Mouse (Mus musculus) gastrocnemius, postnatal 14 days (tissue): ENCODE measurements around the gene Ttc32. TPM values are rescaled to one million over a fixed set of nuclear protein-coding genes. Genes with fewer than 3 reads are reported as not detected.
A peak's percentile ranks its signal among the peaks of the same experiment; 100 is the strongest.
"Not testable (repeated sequence)": the region's sequence is repeated elsewhere in the genome, so short reads cannot be mapped to it uniquely, and the experiment has no call there.

Experiments
- DNase-seq: peaks from one replicate; pipeline ENCODE4 v3.0.0; 2021; ENCODE audit warnings: mixed read lengths
- intact Hi-C: fragments of 180-260 bp; cut with DNase I; formaldehyde crosslinking; loops from one replicate; pipeline ENCODE4 v1.15.1; 2025; ENCODE audit warnings: low total_unique reads
- long read RNA-seq, 2 experiments: library from polyadenylated mRNA; stranded (forward); transcript quantifications; one replicate each; pipeline ENCODE4 v2.0.0; 2021
- total RNA-seq, 2 experiments: library from RNA; stranded (reverse); gene quantifications; 2 replicates each; pipeline ENCODE4 v1.2.3; 2021

Ttc32 gene
- 10 to 100 TPM; 14.5 to 16.7 TPM for total RNA-seq
- long read RNA-seq, experiment 1, transcript Ttc32-201 (3 exons, 1,000 nt), result major isoform, 12 of 14 reads
- long read RNA-seq, experiment 1, partial matches to known transcripts, result 1 of 14 reads
- long read RNA-seq, experiment 1, other reads (novel, unspliced or antisense), result 1 of 14 reads
- long read RNA-seq, experiment 2, transcript Ttc32-201 (3 exons, 1,000 nt), result major isoform, 15 of 16 reads
- long read RNA-seq, experiment 2, partial matches to known transcripts, result 0 of 16 reads
- long read RNA-seq, experiment 2, other reads (novel, unspliced or antisense), result 1 of 16 reads

DNA sequence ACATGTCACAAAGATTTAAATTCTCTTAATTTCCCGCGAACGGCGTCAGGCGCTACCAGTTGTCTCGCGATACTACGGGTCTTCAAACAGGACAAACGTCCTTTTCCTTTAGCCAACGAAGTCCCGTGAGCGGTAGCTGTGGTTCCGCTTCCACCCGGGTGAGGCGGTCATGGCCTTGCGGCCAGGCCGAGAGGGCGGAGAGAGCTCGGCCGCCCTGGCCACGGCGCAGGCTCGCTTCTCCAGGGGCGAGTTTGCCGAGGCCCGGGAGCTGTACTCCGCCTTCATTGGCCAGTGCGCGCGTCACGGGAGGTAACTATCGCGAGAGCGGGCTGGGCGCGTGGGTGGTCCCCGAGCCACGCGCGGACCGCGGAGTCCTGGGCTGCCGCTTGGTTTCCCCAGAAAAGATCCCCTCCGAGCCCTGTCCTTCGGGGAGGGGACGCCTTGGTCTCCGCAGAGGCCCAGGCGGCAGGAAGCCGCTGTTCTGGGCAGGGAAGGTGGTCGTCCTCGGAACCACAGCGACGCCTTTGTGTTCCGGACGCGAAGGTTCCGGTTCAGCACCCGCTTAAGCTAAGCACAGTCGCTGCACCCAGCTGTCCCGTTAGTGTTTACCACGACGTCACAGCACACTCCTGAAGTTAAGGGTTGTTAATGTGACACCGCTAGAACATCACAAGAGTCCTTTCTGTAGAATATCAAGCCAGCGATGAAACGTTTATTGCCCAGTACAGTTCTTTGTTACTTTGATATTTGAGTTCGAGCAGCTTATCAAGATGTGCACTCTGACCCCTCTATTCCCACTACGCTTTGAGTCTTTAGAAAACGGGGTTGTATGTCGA lies at the start of gene Ttc32:
Gene Ttc32, plus strand, starts transcription at position 110 of the 836 bp plus-strand sequence.
- intact Hi-C loops, result no loop called here

DNA sequence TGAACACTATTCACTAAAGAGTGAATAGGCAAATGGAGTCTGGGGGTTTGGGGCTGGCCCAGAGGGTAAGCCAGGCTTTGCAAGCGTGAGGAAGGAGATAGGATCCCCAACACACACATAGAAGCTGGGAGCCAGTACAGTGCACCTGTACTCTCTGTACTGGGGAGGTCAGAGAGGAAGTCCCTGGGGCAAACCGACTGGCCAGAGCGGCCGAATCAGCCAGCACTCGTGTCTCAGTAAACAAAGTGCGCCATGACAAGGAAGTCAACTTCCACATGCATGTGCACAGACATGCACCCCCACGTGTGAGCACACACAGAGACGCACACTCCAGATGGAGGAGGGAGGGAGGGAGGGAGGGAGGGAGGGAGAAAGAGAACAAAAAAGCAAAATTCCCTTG lies 36.6 kb upstream of the Ttc32 start:
- intact Hi-C loops, result no loop called here
- no peak for DNase-seq

More for the DNA sequence above, at the start of gene Ttc32:
- DNase-seq, result peak; percentile 95

DNA sequence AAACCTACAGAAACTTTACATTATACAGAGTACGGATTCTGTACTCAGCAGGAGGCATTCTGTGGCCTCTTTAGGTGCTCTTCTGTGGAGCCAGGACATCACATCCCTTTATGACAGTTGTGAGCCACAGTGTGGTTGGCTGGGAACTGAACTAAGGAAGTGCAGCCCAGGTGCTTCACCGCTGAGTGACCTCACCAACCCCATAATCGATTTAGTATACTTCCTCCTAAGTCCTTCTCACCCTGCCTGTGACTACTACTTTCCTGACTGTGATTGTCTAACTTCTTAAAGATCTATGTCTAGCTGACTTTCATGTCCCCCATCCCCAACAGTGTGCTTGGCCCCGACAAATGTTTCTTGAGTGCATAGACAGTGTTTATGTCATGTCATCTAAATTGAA lies 31.5 kb upstream of the Ttc32 start:
- intact Hi-C loops, result no loop called here
- DNase-seq, result no peak

DNA sequence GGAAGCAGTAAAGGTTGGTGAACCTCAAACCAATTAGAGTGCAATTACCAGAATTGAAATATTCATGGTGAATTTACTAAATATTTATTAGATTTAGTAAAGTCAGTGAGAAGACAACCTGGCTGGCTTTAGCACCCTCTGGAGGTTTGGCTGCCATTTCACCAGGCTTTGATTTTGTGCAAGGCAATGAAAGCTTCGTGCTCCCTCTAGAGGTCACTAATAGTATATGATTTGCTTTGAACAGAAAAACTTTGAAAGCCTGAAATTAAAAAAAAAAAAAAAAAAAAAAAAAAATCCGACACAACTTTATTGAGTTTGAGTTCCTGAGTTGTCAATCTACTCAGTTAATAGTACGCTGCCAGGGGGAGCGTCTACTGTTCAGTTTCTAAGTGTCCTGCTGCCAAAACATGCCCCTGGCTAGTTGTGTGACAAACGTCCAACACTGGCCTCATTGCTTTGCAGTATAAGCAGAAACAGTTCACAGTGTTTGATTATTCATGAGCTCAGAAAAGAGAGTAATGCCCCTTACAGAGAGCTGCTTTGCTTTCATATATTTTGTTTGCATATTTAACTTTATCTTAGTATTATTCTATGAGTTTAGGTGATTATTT lies 27.7 kb upstream of the Ttc32 start:
- intact Hi-C loops, result loop anchor here (5.0 to 10.0 kb wide), 2 partner anchors 110 to 237 kb away; no protein-coding TSS in a partner anchor
- DNase-seq, result peak; percentile 58

DNA sequence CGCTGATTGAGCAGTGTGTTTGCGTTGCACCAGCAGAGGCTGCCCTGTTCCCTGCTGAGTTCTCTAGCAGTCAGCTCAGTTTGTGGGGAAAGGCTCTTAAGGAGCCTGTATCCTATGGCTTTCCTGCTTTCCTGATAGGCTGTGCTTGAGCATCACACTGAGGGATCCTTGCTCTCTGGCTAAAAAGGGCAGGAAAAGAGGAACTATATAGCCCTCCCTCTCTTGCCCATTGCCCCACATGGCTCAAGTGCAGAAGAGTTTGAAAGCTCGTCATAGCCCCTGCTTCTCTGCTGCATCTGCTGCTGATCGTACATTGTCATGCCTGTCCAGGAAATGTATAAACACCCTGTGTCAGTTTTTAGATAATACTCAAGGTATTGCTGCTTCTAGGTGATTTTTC lies 22.7 kb upstream of the Ttc32 start:
- DNase-seq, result no peak
- intact Hi-C loops, result loop anchor here (10.0 kb wide), 1 partner anchor 242 kb away; no protein-coding TSS in a partner anchor

DNA sequence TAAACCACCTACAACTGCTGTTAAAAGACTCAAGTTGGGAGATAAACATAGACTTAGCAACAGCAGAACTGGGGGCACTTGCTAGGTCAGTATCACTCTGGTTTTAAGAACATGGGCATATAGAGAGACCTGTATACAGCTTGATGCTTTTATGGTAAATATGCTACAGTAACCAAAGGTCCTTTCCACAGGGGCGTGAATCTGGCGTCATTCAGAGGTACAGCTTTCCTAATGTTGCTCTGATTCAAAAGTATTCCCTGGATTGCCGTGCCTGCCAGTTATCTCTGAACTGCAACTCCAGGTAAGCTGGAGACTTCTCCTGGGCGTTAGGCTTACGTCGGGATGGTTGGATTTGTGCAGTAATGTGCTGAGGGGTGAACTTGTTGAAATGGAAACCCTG lies 22.0 kb upstream of the Ttc32 start:
- intact Hi-C loops, result loop anchor here (10.0 kb wide), 1 partner anchor 243 kb away; no protein-coding TSS in a partner anchor
- no peak for DNase-seq

DNA sequence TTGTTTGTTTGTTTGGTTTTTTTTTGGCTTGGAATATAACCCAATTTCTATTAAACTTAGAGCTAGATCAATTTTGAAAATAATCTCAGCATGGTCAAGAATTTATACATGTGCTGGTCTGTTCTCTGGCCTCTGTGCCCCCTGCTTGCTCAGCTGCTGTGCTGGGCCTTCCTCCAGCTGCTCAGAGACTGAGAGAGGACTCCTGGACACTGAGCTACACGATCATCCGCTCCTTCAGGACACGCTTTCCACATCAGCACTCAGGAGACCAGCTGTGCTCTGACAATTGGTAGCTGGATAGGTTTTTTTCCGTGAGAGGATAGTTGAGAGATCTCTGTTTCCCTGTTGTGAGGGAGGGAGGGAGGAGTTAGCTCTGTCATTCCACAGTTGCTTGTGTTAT lies 19.5 kb upstream of the Ttc32 start:
- DNase-seq, result no peak
- intact Hi-C loops, result no loop called here

DNA sequence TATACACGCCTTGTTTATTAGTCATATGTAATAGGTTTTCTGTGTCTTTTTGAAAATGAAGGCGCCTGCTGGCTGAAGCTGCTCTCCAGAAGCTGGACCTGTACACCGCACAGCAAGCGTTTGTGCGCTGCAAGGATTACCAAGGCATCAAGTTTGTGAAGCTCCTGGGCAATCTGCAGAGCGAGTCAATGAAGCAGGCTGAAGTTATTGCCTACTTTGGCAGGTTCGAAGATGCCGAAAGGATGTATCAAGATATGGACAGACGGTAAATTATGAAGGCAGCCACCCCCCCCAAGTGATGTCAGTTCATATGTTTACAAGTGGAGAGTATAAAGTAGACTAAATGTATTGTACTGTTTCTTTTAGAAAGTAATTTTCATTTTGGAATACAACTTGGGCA lies 13.4 kb upstream of the Ttc32 start:
- no peak for DNase-seq
- intact Hi-C loops, result no loop called here

DNA sequence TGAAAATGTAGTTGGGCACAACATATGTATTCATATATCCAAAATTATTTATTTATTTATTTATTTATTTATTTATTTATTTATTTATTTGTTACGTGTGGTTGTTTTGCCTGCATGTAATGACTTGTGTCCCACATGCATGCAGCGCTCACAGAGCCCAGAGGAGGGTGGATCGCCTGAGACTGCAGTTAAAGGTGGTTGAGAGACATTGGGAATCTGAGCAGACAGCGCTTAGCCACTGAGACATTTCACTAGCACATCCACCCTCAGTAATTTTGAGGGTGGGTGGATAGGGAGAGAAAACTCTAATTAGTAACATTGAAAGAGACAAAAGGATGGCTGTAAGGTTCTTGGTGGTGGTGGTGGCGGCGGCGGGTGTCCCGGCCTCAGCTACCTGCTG lies 9.4 kb upstream of the Ttc32 start:
- intact Hi-C loops, result no loop called here
- DNase-seq, result no peak

DNA sequence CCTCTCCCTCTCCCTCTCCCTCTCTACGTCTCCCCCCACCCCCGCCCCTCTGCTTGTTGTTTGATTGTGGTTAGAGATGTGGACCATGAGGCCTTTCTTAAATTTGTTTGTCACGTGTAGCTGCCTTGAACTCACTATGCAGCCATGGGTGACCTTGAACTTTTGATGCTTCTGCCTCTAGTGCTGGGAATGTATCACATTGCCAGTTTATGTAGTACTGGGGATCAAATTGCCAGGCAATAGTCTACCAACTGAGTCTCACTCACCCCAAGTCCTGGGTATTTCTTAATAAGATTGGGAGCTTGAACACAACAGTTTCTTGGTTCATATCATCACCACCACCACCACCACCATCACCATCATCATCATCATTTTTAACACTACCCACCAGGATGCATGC lies 8.8 kb upstream of the Ttc32 start:
- intact Hi-C loops, result no loop called here
- no peak for DNase-seq

DNA sequence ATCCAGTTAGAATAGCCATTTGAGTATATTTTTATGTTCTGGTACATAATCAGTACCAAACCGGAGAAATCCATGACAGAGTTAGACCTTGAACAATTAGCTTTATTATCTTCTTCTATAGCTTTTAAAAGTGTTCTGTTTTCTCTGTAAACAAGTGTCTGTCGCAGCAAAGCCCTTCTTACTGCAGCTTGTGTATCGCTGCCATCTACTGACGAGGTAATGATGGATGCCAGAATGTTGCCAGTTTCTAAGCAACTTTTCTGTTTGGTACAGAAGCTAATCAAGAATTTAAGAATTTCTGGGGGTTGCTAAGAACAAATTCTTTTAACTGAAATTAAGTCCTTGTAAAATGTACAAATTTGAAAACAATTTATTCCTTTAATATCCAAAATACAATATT lies 6.8 kb upstream of the Ttc32 start:
- DNase-seq, result no peak
- intact Hi-C loops, result no loop called here

DNA sequence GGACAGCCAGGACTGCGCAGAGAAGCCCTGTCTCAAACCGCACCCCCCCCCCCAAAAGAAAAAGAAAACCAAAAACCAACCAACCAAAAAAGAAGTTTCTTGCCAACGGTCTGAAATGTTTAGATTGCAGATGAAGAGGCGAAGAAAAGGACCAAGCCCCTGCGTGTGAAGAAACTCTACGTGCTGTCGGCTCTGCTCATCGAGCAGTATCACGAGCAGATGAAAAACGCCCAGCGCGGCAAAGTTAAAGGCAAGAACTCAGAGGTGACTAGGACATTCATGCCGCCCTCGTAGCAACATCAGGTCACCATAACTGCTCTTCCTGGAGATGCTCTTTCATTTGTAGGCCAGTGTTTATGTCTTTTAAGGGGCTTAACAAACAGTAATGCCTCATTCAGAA lies 5.7 kb upstream of the Ttc32 start:
- DNase-seq, result no peak
- intact Hi-C loops, result no loop called here

DNA sequence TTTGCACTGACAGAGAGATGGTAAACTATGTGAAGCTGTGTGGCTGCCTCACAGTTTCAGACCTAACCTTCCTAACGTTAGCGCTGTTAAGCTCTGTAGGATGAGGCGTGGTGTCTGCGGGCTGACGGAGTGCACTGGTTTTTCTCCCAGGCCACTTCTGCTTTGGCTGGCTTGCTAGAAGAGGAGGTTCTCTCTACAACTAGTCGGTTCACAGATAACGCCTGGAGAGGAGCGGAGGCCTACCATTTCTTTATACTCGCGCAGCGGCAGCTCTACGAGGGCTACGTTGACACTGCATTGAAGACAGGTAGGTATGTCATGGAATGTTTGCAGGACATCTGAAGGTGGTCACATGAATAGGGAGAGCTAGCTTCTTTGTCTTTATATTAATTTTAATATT lies 5.1 kb upstream of the Ttc32 start:
- DNase-seq, result no peak
- intact Hi-C loops, result no loop called here

DNA sequence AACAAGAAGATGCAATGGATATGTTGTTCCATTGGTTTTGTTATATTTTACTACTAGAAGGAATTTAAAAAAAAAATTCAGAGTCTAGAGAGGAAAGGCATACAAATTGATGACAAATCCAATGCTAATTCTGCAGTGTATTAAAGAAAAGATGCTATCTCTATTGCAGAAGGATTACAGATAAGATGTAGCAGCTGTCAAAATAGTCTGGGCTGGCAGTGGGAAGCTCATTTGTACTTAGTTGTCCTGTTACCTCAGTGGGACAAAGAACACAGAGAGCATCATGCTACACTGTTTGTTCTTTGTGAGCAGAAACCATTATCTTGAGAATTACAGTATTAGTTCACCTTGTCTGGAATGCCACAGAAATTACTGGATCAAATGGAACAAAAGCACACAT lies 3.0 kb upstream of the Ttc32 start:
- intact Hi-C loops, result no loop called here
- no peak for DNase-seq

DNA sequence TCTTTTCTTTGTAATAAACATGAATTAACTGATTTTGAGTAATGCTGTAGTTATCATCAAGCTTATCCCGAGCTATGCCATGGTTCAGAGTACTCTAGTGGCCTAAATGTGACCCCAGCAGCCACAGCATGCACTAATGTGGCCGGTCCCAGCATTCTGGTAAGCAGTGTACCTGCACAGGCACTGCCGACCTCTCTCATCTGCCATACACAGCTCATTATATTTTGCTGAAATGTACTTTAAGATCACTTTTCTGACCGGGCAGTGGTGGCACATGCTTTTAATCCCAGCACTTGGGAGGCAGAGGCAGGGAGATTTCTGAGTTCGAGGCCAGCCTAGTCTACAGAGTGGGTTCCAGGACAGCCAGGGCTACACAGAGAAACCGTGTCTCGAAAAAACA lies 981 bp upstream of the Ttc32 start:
- intact Hi-C loops, DNase-seq: not testable (repeated sequence)

DNA sequence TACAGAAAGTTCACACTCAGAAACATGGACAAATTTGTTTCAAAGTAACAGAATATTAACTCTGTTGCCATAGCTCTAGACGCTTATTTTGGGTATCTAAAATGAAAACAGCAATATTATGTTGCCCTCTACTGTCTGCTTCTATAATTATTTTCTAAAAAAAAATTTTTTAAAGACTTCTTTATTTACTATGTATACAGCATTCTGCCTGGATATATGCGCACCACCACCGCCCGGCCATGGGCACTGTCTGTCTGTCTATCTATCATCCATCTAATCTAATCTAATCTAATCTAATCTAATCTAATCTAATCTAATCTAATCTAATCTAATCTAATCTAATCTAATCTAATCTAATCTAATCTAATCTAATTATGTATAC lies 300 bp upstream of the Ttc32 start:
- DNase-seq, result no peak
- intact Hi-C loops, result no loop called here

DNA sequence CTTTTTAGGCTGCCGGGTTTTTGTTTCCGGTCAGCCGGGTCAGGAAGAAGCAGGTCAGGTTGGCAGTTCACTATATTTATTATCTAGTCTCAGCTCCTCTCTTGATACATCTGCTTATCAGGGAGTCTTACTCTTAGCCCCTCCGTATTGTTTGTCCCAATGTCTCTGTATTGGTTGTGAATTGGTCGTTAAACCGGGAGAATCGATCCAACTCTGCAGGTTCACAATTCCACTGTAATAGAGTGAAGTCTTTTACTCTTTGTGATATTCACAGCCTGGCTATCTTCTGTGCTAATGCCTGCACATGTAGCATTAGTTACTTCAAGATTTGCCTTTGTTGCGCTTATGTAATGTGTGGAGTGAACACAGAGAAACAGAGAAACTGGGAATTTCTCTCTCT lies 1.4 kb downstream of the Ttc32 start:
- intact Hi-C loops, result no loop called here
- no peak for DNase-seq

DNA sequence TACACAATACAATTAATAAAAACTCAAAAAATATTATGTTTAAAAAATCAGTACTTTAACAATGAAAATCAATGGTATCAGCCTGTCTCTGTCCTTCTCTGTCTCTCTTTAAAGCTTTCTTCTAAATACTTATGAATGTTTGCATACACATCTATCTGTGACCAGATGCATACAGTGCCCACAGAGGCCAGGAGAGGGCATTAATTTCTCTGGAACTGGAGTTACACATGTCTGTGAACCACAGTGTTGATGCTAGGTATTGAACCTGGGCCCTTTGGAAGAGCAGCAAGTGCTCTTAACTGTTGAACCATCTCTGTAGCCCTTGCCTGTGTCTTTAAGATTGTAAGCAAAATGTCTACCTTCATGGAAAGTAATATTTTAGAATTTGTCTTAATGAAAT lies 3.3 kb downstream of the Ttc32 start:
- intact Hi-C loops, result no loop called here

DNA sequence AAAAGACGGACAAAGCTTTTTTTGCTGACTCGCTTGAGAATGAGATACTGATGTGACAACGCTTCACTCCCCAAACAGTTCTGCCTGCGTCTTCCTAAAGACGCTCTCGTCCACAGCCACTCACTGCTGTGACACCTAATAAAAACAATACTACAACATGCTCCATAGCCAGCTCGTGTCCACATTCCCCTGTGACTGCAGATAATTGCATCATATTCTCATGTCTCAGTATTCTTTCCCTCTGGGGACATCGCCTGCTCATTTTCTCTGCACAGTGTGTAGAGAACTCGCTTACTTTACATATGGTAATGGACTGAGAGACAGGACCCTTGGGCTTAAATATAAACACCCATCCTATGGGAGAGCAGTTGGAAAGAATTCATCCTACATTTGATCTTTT lies 6.6 kb downstream of the Ttc32 start:
- DNase-seq, result no peak
- intact Hi-C loops, result no loop called here

More for the DNA sequence above, 3.3 kb downstream of the Ttc32 start:
- no peak for DNase-seq

DNA sequence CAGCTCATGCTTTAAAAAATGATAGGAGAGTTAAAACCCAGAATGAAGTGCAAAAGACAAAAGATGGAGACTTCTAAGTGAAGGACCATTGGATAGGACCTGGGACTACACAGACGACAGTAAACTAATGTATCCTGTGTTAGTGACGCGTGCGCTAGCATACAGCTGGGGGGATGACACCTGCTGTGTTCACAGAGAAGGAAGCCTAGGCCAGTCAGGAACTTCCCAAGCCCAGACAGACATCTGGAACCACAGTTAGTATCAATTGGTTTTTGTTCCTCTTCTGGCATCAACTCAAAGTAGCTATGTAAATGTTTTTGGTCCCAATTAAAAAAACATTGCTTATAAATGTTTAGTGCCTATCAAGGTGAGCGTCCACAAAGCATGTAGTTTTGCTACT lies 10.4 kb downstream of the Ttc32 start:
- intact Hi-C loops, result no loop called here
- no peak for DNase-seq

DNA sequence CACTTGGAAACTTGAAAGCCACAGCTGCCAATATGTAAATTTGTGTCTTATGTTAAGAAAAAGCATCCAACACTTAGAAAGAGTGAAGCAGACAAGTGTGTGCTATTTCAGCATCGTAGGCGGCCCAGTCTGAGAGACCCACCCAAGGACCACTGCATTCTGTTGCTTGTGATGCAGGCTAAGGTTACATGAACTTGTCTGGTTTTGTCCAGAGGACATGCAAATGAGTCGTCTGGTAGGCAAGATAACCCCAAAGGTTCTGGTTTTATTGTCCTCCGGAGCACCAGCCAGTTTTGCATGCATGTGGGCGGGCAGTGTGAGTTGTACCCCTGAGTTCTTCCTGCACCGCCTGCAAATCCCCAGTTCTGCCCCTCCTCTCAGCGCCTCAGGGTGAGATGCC lies 10.9 kb downstream of the Ttc32 start:
- DNase-seq, result no peak
- intact Hi-C loops, result no loop called here
